Mouse (Mus musculus): ENCODE measurements around the gene Agap2. TPM values are rescaled to one million over a fixed set of nuclear protein-coding genes. Genes with fewer than 3 reads are reported as not detected.

The Agap2 gene
- polyA plus RNA-seq, 1 experiment from 2014 or later = 3.3 TPM

GRCm38 (mm10) chr10:127136510-127136909 is 61.4 kb downstream of the Agap2 start:
- WGBS = 92% methylated on average over 4 of the region's 4 CpGs

GRCm38 (mm10) chr10:127137896-127138295 is 62.8 kb downstream of the Agap2 start:
- WGBS = 78% methylated on average over 3 of the region's 3 CpGs
- Histone ChIP-seq H3K9ac (replicated peaks) (no peak overlapping the region), H3K27me3 (no peaks in the 10 kb centered on the region), H3K27ac (no peak overlapping the region), H3K36me3 (no peaks in the 10 kb centered on the region), H3K9me3 (no peaks in the 10 kb centered on the region), H3K4me3 (replicated peaks) (no peak overlapping the region), H3K4me2 (replicated peaks) (no peak overlapping the region), H3K4me1 (replicated peaks) (no peaks in the 10 kb centered on the region)
- ATAC-seq = no peak

More at GRCm38 (mm10) chr10:127136510-127136909, 61.4 kb downstream of the Agap2 start:
- no peak overlapping the region for H3K4me3 ChIP-seq (replicated peaks)
- no peaks in the 10 kb centered on the region for H3K9me3 ChIP-seq
- H3K9ac ChIP-seq (replicated peaks) = no peak overlapping the region
- no peaks in the 10 kb centered on the region for H3K36me3 ChIP-seq
- no peaks in the 10 kb centered on the region for H3K27me3 ChIP-seq
- H3K4me1 ChIP-seq (replicated peaks) = no peaks in the 10 kb centered on the region
- H3K4me2 ChIP-seq (replicated peaks) = no peak overlapping the region
- ATAC-seq = no peak
- no peak overlapping the region for H3K27ac ChIP-seq

GRCm38 (mm10) chr10:127138328-127139141 is 63.5 kb downstream of the Agap2 start:
- Histone ChIP-seq H3K4me3 (replicated peaks) (no peak overlapping the region), H3K27me3 (no peaks in the 10 kb centered on the region), H3K27ac (no peak overlapping the region), H3K9me3 (no peaks in the 10 kb centered on the region), H3K4me1 (replicated peaks) (no peaks in the 10 kb centered on the region), H3K36me3 (no peaks in the 10 kb centered on the region), H3K4me2 (replicated peaks) (no peak overlapping the region), H3K9ac (replicated peaks) (no peak overlapping the region)
- WGBS = 89% methylated on average over 18 of the region's 18 CpGs
- ATAC-seq = no peak

DNA sequence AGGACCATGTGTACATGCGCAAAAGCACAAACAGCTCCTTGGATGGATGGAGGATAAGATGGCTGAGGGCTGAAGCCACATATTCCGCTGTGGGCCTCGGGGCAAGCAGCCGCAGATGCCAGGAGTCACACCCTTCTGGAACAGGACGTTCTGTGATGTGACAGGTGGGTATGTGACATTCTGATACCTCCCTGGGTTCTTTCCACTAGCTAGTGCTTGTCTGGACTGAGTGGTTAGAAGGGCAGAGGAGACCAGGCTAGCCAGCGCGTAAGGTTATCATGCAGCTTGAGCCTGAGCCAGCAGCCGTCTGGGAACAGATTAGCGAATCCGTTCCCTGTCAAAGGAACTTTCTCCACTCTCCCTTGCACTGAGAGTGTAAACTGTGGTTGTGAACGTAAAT is 65.9 kb downstream of the Agap2 start:
- no peak overlapping the region for H3K9ac ChIP-seq (replicated peaks)
- no peaks in the 10 kb centered on the region for H3K27me3 ChIP-seq
- ATAC-seq = no peak
- no peak overlapping the region for H3K4me2 ChIP-seq (replicated peaks)
- H3K36me3 ChIP-seq = no peaks in the 10 kb centered on the region
- no peaks in the 10 kb centered on the region for H3K4me1 ChIP-seq (replicated peaks)
- no peak overlapping the region for H3K27ac ChIP-seq
- H3K4me3 ChIP-seq (replicated peaks) = no peak overlapping the region
- WGBS = 85% methylated on average over 11 of the region's 11 CpGs
- H3K9me3 ChIP-seq = no peaks in the 10 kb centered on the region

GRCm38 (mm10) chr10:127141500-127141899 is 66.4 kb downstream of the Agap2 start:
- no peak for ATAC-seq
- Histone ChIP-seq H3K4me1 (replicated peaks) (no peaks in the 10 kb centered on the region), H3K36me3 (no peaks in the 10 kb centered on the region), H3K27me3 (no peaks in the 10 kb centered on the region), H3K4me3 (replicated peaks) (no peak overlapping the region), H3K9ac (replicated peaks) (no peak overlapping the region), H3K27ac (no peak overlapping the region), H3K9me3 (no peaks in the 10 kb centered on the region), H3K4me2 (replicated peaks) (no peak overlapping the region)
- 86% methylated on average over 8 of the region's 8 CpGs for WGBS

Other genes starting within 250 kb of the Agap2 start
- 9.1 and 9.2 TPM in 2 replicates for gene Atp23, start 173.9 kb upstream of the Agap2 start, polyA plus RNA-seq (2015; fragmentation: Nextera tagmentation; extraction: Ambion mirVana)
- gene Ctdsp2, start 96.6 kb upstream of the Agap2 start, polyA plus RNA-seq (2015; fragmentation: Nextera tagmentation; extraction: Ambion mirVana) = 18.7 and 23.6 TPM in 2 replicates
- 2.2 and 2.8 TPM in 2 replicates for gene Avil, start 74.6 kb upstream of the Agap2 start, polyA plus RNA-seq (2015; fragmentation: Nextera tagmentation; extraction: Ambion mirVana)
- gene Tsfm, start 44.4 kb upstream of the Agap2 start, polyA plus RNA-seq (2015; fragmentation: Nextera tagmentation; extraction: Ambion mirVana) = 63.5 and 63.9 TPM in 2 replicates
- gene Mettl1, start 33.9 kb upstream of the Agap2 start, polyA plus RNA-seq (2015; fragmentation: Nextera tagmentation; extraction: Ambion mirVana) = 21.1 and 22.0 TPM in 2 replicates
- gene Eef1akmt3, start 33.8 kb upstream of the Agap2 start, polyA plus RNA-seq (2015; fragmentation: Nextera tagmentation; extraction: Ambion mirVana) = 0.11 and 0.18 TPM in 2 replicates
- gene Cyp27b1, start 27.0 kb upstream of the Agap2 start, polyA plus RNA-seq (2015; fragmentation: Nextera tagmentation; extraction: Ambion mirVana) = 0.08 and 0.14 TPM in 2 replicates
- 5.6 and 6.4 TPM in 2 replicates for gene March9, start 15.1 kb upstream of the Agap2 start, polyA plus RNA-seq (2015; fragmentation: Nextera tagmentation; extraction: Ambion mirVana)
- gene Cdk4, start 11.8 kb upstream of the Agap2 start, polyA plus RNA-seq (2015; fragmentation: Nextera tagmentation; extraction: Ambion mirVana) = 1,636 and 1,639 TPM in 2 replicates
- gene Tspan31, start 5.0 kb upstream of the Agap2 start, polyA plus RNA-seq (2015; fragmentation: Nextera tagmentation; extraction: Ambion mirVana) = 136 and 138 TPM in 2 replicates
- 134 and 138 TPM in 2 replicates for gene Os9, start 45.8 kb downstream of the Agap2 start, polyA plus RNA-seq (2015; fragmentation: Nextera tagmentation; extraction: Ambion mirVana)
- gene B4galnt1, start 89.9 kb downstream of the Agap2 start, polyA plus RNA-seq (2015; fragmentation: Nextera tagmentation; extraction: Ambion mirVana) = 28.8 and 30.2 TPM in 2 replicates
- gene Slc26a10, start 105.4 kb downstream of the Agap2 start, polyA plus RNA-seq (2015; fragmentation: Nextera tagmentation; extraction: Ambion mirVana) = 0.86 and 1.0 TPM in 2 replicates
- 20.2 and 24.5 TPM in 2 replicates for gene Arhgef25, start 114.8 kb downstream of the Agap2 start, polyA plus RNA-seq (2015; fragmentation: Nextera tagmentation; extraction: Ambion mirVana)
- 195 and 234 TPM in 2 replicates for gene Dtx3, start 120.4 kb downstream of the Agap2 start, polyA plus RNA-seq (2015; fragmentation: Nextera tagmentation; extraction: Ambion mirVana)
- gene Pip4k2c, start 136.3 kb downstream of the Agap2 start, polyA plus RNA-seq (2015; fragmentation: Nextera tagmentation; extraction: Ambion mirVana) = 16.9 and 17.3 TPM in 2 replicates
- gene Kif5a, start 188.1 kb downstream of the Agap2 start, polyA plus RNA-seq (2015; fragmentation: Nextera tagmentation; extraction: Ambion mirVana) = 73.0 and 76.7 TPM in 2 replicates
- 310 TPM in 2 replicates for gene Dctn2, start 191.1 kb downstream of the Agap2 start, polyA plus RNA-seq (2015; fragmentation: Nextera tagmentation; extraction: Ambion mirVana)
- gene Mbd6, start 213.7 kb downstream of the Agap2 start, polyA plus RNA-seq (2015; fragmentation: Nextera tagmentation; extraction: Ambion mirVana) = 16.0 and 16.5 TPM in 2 replicates
- gene Mars, start 236.5 kb downstream of the Agap2 start, polyA plus RNA-seq (2015; fragmentation: Nextera tagmentation; extraction: Ambion mirVana) = 122 and 127 TPM in 2 replicates
- 0.77 and 1.4 TPM in 2 replicates for gene Arhgap9, start 246.7 kb downstream of the Agap2 start, polyA plus RNA-seq (2015; fragmentation: Nextera tagmentation; extraction: Ambion mirVana)

Data from midbrain, embryonic 13.5 days (tissue).